Mouse (Mus musculus) heart, adult 2 months (tissue): ENCODE measurements around the gene Spock1.

Source experiments
- CTCF ChIP-seq: fragments of 200-600 bp; IDR thresholded peaks from 2 replicates; pipeline ENCODE4 v1.8.1; 2022; ENCODE audit warnings: antibody characterized with exemption, mild to moderate bottlenecking, moderate library complexity
- POLR2A ChIP-seq: fragments of 200-500 bp; IDR thresholded peaks from 2 replicates; pipeline ENCODE4 v1.6.1; 2011; ENCODE audit warnings: mild to moderate bottlenecking, low read depth, low read length, control low read depth; ENCODE audit not compliant: insufficient read depth

GRCm38 (mm10) chr13:57908266-57908582, at the start of gene Spock1:
- TF ChIP-seq CTCF (peak; percentile 90), POLR2A (no peak)
